Mouse (Mus musculus): ENCODE data around the gene Lzts2. TPM values are rescaled to one million over a fixed set of nuclear protein-coding genes. Genes with fewer than 3 reads are reported as not detected.

Gene Lzts2
- total RNA-seq, 1 experiment, result 31.9 TPM

DNA sequence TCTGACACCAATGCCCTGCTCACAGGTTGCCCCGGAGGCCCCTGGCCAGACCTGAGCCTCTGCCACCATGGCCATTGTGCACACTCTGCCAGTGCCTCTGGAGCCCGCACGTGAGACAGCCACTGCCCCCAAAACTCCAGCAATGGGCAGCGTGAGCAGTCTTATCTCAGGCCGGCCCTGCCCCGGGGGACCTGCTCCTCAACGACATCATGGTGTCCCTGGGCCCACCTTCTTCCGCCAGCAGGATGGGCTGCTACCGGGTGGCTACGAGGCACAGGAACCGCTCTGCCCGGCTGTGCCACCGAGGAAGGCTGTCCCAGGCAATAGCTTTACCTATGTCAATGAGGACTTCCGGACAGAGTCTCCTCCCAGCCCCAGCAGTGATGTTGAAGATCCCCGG, 7.1 kb downstream of the Lzts2 start:
- no peak for TF ChIP-seq ZC3H11A (IDR thresholded peaks at IDR 0.05; ENCODE audit: borderline replicate concordance, low read depth, low read length)
- TF ChIP-seq ZNF384 (IDR thresholded peaks at IDR 0.05; ENCODE audit: low read depth, low read length), result no peak
- no peak for TF ChIP-seq HCFC1 (IDR thresholded peaks at IDR 0.05; ENCODE audit: borderline replicate concordance, insufficient read depth, low read length)
- no peak overlapping the region for H3K9ac ChIP-seq (ENCODE audit: insufficient read depth, low read depth, low read length, poor library complexity, severe bottlenecking)
- no peaks in the 10 kb centered on the region for H3K9me3 ChIP-seq (ENCODE audit: control insufficient read depth, insufficient read depth, low read depth, low read length)
- DNase-seq (ENCODE audit: low read depth, low spot score), result no peak
- H3K4me1 ChIP-seq (ENCODE audit: control insufficient read depth in 2 of 2, insufficient read depth in 2 of 2, low read length in 2 of 2, poor library complexity in 1 of 2), result peaks cover 2 to 26% of the 10 kb centered on the region in 2 experiments; a peak in 3 of 4 replicates
- in situ Hi-C loops (cut with MboI; ENCODE audit: low sequenced_read_pairs in 2 of 2, unreplicated experiment in 2 of 2), result no loop called here
- no peak overlapping the region for H3K4me3 ChIP-seq (ENCODE audit: insufficient read depth in 1 of 2, low read depth in 1 of 2, low read length in 2 of 2, poor library complexity in 1 of 2, severe bottlenecking in 1 of 2)
- no peak overlapping the region for H3K27ac ChIP-seq (ENCODE audit: insufficient read depth, low read depth, low read length, poor library complexity, severe bottlenecking)
- H3K36me3 ChIP-seq (ENCODE audit: control insufficient read depth, insufficient read depth, low read length, poor library complexity, severe bottlenecking), result peaks cover 21% of the 10 kb centered on the region; the same call in 1 of the 2 replicates

DNA sequence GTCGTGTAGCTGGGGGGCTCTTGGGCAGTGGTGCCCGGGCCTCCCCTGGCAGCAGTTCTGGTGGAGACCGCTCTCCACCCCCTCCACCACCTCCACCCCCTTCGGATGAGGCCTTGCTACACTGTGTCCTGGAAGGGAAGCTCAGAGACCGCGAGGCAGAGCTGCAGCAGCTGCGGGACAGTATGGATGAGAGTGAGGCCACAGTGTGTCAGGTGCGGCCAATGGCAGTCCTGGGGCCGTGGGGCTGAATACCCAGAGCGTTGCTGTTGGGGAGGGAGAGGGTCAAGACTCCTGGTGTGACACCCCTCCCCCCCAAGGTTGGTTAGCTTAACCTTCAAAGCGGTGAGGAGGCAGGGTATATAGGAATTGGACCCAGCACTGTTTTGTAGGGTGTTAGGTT, 9.8 kb downstream of the Lzts2 start:
- no peak overlapping the region for H3K9ac ChIP-seq (ENCODE audit: insufficient read depth, low read depth, low read length, poor library complexity, severe bottlenecking)
- no peak overlapping the region for H3K27ac ChIP-seq (ENCODE audit: insufficient read depth, low read depth, low read length, poor library complexity, severe bottlenecking)
- H3K4me1 ChIP-seq (ENCODE audit: control insufficient read depth in 2 of 2, insufficient read depth in 2 of 2, low read length in 2 of 2, poor library complexity in 1 of 2), result peaks cover 8 to 43% of the 10 kb centered on the region in 2 experiments; a peak in 3 of 4 replicates
- peaks cover 25% of the 10 kb centered on the region; the same call in 1 of the 2 replicates for H3K36me3 ChIP-seq (ENCODE audit: control insufficient read depth, insufficient read depth, low read length, poor library complexity, severe bottlenecking)
- DNase-seq (ENCODE audit: low read depth, low spot score), result no peak
- no peak overlapping the region for H3K4me3 ChIP-seq (ENCODE audit: insufficient read depth in 1 of 2, low read depth in 1 of 2, low read length in 2 of 2, poor library complexity in 1 of 2, severe bottlenecking in 1 of 2)
- TF ChIP-seq HCFC1 (IDR thresholded peaks at IDR 0.05; ENCODE audit: borderline replicate concordance, insufficient read depth, low read length), result no peak
- TF ChIP-seq ZNF384 (IDR thresholded peaks at IDR 0.05; ENCODE audit: low read depth, low read length), result no peak
- no peak for TF ChIP-seq CHD2 (IDR thresholded peaks at IDR 0.05; ENCODE audit: low read depth, low read length)
- no peak for TF ChIP-seq ZC3H11A (IDR thresholded peaks at IDR 0.05; ENCODE audit: borderline replicate concordance, low read depth, low read length)
- TF ChIP-seq MAFK (IDR thresholded peaks at IDR 0.05; ENCODE audit: insufficient read depth, low read depth, low read length), result no peak
- no peaks in the 10 kb centered on the region for H3K9me3 ChIP-seq (ENCODE audit: control insufficient read depth, insufficient read depth, low read depth, low read length)
- in situ Hi-C loops (cut with MboI; ENCODE audit: low sequenced_read_pairs in 2 of 2, unreplicated experiment in 2 of 2), result no loop called here

DNA sequence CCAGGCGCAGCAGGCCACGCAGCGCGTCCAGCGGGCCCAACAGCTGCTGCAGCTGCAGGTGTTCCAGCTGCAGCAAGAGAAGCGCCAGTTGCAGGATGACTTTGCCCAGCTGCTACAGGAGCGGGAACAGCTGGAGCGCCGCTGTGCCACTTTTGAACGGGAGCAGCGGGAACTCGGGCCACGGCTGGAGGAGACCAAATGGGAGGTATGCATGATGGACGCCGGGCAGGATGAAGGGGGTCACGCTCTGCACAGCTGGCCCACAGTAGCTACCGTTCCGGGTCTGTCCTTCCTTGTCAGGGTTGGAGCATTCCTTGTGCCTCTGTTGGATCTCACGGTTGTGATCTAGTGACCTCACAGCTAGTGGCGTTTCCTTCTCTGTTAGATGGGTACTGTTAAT, 10.6 kb downstream of the Lzts2 start:
- in situ Hi-C loops (cut with MboI; ENCODE audit: low sequenced_read_pairs in 2 of 2, unreplicated experiment in 2 of 2), result no loop called here
- no peak for TF ChIP-seq HCFC1 (IDR thresholded peaks at IDR 0.05; ENCODE audit: borderline replicate concordance, insufficient read depth, low read length)
- no peak for TF ChIP-seq CHD2 (IDR thresholded peaks at IDR 0.05; ENCODE audit: low read depth, low read length)
- TF ChIP-seq ZC3H11A (IDR thresholded peaks at IDR 0.05; ENCODE audit: borderline replicate concordance, low read depth, low read length), result no peak
- TF ChIP-seq MAFK (IDR thresholded peaks at IDR 0.05; ENCODE audit: insufficient read depth, low read depth, low read length), result no peak
- no peak for TF ChIP-seq ZNF384 (IDR thresholded peaks at IDR 0.05; ENCODE audit: low read depth, low read length)
- no peak for DNase-seq (ENCODE audit: low read depth, low spot score)
- H3K27ac ChIP-seq (ENCODE audit: insufficient read depth, low read depth, low read length, poor library complexity, severe bottlenecking), result no peak overlapping the region
- H3K4me3 ChIP-seq (ENCODE audit: insufficient read depth in 1 of 2, low read depth in 1 of 2, low read length in 2 of 2, poor library complexity in 1 of 2, severe bottlenecking in 1 of 2), result peak overlapping the region; percentile 20 to 39; a peak in 2 of 4 replicates
- peak overlapping the region; percentile 23; the same call in 1 of the 2 replicates for H3K9ac ChIP-seq (ENCODE audit: insufficient read depth, low read depth, low read length, poor library complexity, severe bottlenecking)
- no peaks in the 10 kb centered on the region for H3K9me3 ChIP-seq (ENCODE audit: control insufficient read depth, insufficient read depth, low read depth, low read length)
- H3K36me3 ChIP-seq (ENCODE audit: control insufficient read depth, insufficient read depth, low read length, poor library complexity, severe bottlenecking), result peaks cover 25% of the 10 kb centered on the region; the same call in 1 of the 2 replicates
- H3K4me1 ChIP-seq (ENCODE audit: control insufficient read depth in 2 of 2, insufficient read depth in 2 of 2, low read length in 2 of 2, poor library complexity in 1 of 2), result peaks cover 8 to 45% of the 10 kb centered on the region in 2 experiments; a peak in 3 of 4 replicates

DNA sequence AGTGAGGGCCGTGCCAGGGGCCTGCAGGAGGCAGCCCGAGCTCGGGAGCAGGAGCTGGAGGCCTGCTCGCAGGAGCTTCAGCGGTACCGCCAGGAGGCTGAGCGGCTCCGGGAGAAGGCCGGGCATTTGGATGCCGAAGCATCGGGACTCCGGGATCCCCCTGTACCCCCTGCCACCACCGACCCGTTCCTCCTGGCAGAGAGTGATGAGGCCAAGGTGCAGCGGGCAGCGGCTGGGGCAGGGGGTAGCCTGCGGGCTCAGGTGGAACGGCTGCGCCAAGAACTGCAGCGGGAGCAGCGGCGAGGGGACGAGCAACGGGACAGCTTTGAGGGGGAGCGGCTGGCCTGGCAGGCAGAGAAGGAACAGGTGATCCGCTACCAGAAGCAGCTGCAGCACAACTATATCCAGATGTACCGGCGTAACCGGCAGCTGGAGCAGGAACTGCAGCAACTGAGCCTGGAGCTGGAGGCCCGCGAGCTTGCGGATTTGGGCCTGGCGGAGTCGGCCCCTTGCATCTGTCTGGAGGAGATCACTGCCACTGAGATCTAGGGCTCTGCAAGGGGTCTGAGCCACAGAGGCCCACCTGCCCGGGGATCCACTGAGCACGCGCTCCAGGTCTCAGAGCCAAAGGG, 11.8 kb downstream of the Lzts2 start:
- TF ChIP-seq ZC3H11A (IDR thresholded peaks at IDR 0.05; ENCODE audit: borderline replicate concordance, low read depth, low read length) (no peak), CHD2 (IDR thresholded peaks at IDR 0.05; ENCODE audit: low read depth, low read length) (no peak), MAFK (IDR thresholded peaks at IDR 0.05; ENCODE audit: insufficient read depth, low read depth, low read length) (no peak), ZNF384 (IDR thresholded peaks at IDR 0.05; ENCODE audit: low read depth, low read length) (no peak), HCFC1 (IDR thresholded peaks at IDR 0.05; ENCODE audit: borderline replicate concordance, insufficient read depth, low read length) (no peak)
- peaks cover 25% of the 10 kb centered on the region; the same call in 1 of the 2 replicates for H3K36me3 ChIP-seq (ENCODE audit: control insufficient read depth, insufficient read depth, low read length, poor library complexity, severe bottlenecking)
- H3K9ac ChIP-seq (ENCODE audit: insufficient read depth, low read depth, low read length, poor library complexity, severe bottlenecking), result peak overlapping the region; percentile 29; the same call in 1 of the 2 replicates
- in situ Hi-C loops (cut with MboI; ENCODE audit: low sequenced_read_pairs in 2 of 2, unreplicated experiment in 2 of 2), result no loop called here
- H3K9me3 ChIP-seq (ENCODE audit: control insufficient read depth, insufficient read depth, low read depth, low read length), result no peaks in the 10 kb centered on the region
- DNase-seq (ENCODE audit: low read depth, low spot score), result no peak
- no peak overlapping the region for H3K27ac ChIP-seq (ENCODE audit: insufficient read depth, low read depth, low read length, poor library complexity, severe bottlenecking)
- H3K4me1 ChIP-seq (ENCODE audit: control insufficient read depth in 2 of 2, insufficient read depth in 2 of 2, low read length in 2 of 2, poor library complexity in 1 of 2), result peaks cover 8 to 47% of the 10 kb centered on the region in 2 experiments; a peak in 3 of 4 replicates
- peak overlapping the region; percentile 33 to 48 for H3K4me3 ChIP-seq (ENCODE audit: insufficient read depth in 1 of 2, low read depth in 1 of 2, low read length in 2 of 2, poor library complexity in 1 of 2, severe bottlenecking in 1 of 2)

Measured in ES-E14 (cell line).